Mouse (Mus musculus): ENCODE data around the gene Aff3. TPM values are rescaled to one million over a fixed set of nuclear protein-coding genes. Genes with fewer than 3 reads are reported as not detected.
A peak's percentile ranks its signal among the peaks of the same experiment; 100 is the strongest.

Aff3 gene
- polyA plus RNA-seq, 1 experiment from 2014 or later: 9.6 TPM

GRCm38 (mm10) chr1:38418181-38419032, 246.3 kb downstream of the Aff3 start:
- peak overlapping the region; percentile 68 for H3K27ac ChIP-seq (ENCODE audit: low read length)
- 61% methylated on average over 12 of the region's 12 CpGs for WGBS
- H3K4me2 ChIP-seq (ENCODE audit: low read length): no peak overlapping the region
- H3K27me3 ChIP-seq (ENCODE audit: control insufficient read depth, insufficient read depth, low read depth, low read length): no peaks in the 10 kb centered on the region
- H3K4me1 ChIP-seq (ENCODE audit: control insufficient read depth, insufficient read depth, low read length): peaks cover 16% of the 10 kb centered on the region
- no peak for ATAC-seq
- H3K36me3 ChIP-seq (ENCODE audit: control insufficient read depth, insufficient read depth, low read length): no peaks in the 10 kb centered on the region
- no peak overlapping the region for H3K4me3 ChIP-seq (ENCODE audit: low read depth, low read length)
- no peaks in the 10 kb centered on the region for H3K9me3 ChIP-seq (replicated peaks; ENCODE audit: control insufficient read depth, low read length, poor library complexity, severe bottlenecking)
- H3K9ac ChIP-seq (ENCODE audit: low read depth, low read length): no peak overlapping the region

GRCm38 (mm10) chr1:38417196-38417595, 247.6 kb downstream of the Aff3 start:
- no peak for ATAC-seq
- 33% methylated on average over 12 of the region's 12 CpGs for WGBS
- no peak overlapping the region for H3K4me3 ChIP-seq (ENCODE audit: low read depth, low read length)
- H3K4me2 ChIP-seq (ENCODE audit: low read length): 0 out of 2 replicates have a peak overlapping the region, but pooled peaks have one; percentile 3
- H3K36me3 ChIP-seq (ENCODE audit: control insufficient read depth, insufficient read depth, low read length): no peaks in the 10 kb centered on the region
- H3K9me3 ChIP-seq (replicated peaks; ENCODE audit: control insufficient read depth, low read length, poor library complexity, severe bottlenecking): no peaks in the 10 kb centered on the region
- no peak overlapping the region; the same call in 1 of the 2 replicates for H3K27ac ChIP-seq (ENCODE audit: low read length)
- no peak overlapping the region for H3K9ac ChIP-seq (ENCODE audit: low read depth, low read length)
- H3K27me3 ChIP-seq (ENCODE audit: control insufficient read depth, insufficient read depth, low read depth, low read length): no peaks in the 10 kb centered on the region
- H3K4me1 ChIP-seq (ENCODE audit: control insufficient read depth, insufficient read depth, low read length): peaks cover 16% of the 10 kb centered on the region

- Histone ChIP-seq H3K9ac (ENCODE audit: low read depth, low read length) (no peak overlapping the region), H3K4me1 (ENCODE audit: control insufficient read depth, insufficient read depth, low read length) (peaks cover 27% of the 10 kb centered on the region), H3K27ac (ENCODE audit: low read length) (no peak overlapping the region), H3K36me3 (ENCODE audit: control insufficient read depth, insufficient read depth, low read length) (no peaks in the 10 kb centered on the region), H3K9me3 (replicated peaks; ENCODE audit: control insufficient read depth, low read length, poor library complexity, severe bottlenecking) (no peaks in the 10 kb centered on the region), H3K4me3 (ENCODE audit: low read depth, low read length) (no peak overlapping the region), H3K27me3 (ENCODE audit: control insufficient read depth, insufficient read depth, low read depth, low read length) (no peaks in the 10 kb centered on the region), H3K4me2 (ENCODE audit: low read length) (no peak overlapping the region)
- 90% methylated on average over 6 of the region's 6 CpGs for WGBS
- no peak for ATAC-seq
Observed at GRCm38 (mm10) chr1:38415511-38415910, 249.2 kb downstream of the Aff3 start.

- H3K4me2 ChIP-seq (ENCODE audit: low read length): no peak overlapping the region
- H3K9me3 ChIP-seq (replicated peaks; ENCODE audit: control insufficient read depth, low read length, poor library complexity, severe bottlenecking): no peaks in the 10 kb centered on the region
- peaks cover 21% of the 10 kb centered on the region for H3K4me1 ChIP-seq (ENCODE audit: control insufficient read depth, insufficient read depth, low read length)
- H3K36me3 ChIP-seq (ENCODE audit: control insufficient read depth, insufficient read depth, low read length): no peaks in the 10 kb centered on the region
- no peak overlapping the region for H3K4me3 ChIP-seq (ENCODE audit: low read depth, low read length)
- H3K27ac ChIP-seq (ENCODE audit: low read length): peak overlapping the region; percentile 77
- H3K9ac ChIP-seq (ENCODE audit: low read depth, low read length): no peak overlapping the region
- WGBS: 58% methylated on average over 4 of the region's 4 CpGs
- ATAC-seq: peak; percentile 62
- H3K27me3 ChIP-seq (ENCODE audit: control insufficient read depth, insufficient read depth, low read depth, low read length): no peaks in the 10 kb centered on the region
Observed at GRCm38 (mm10) chr1:38411106-38411505, 253.6 kb downstream of the Aff3 start.

- Histone ChIP-seq H3K9ac (ENCODE audit: low read depth, low read length) (no peak overlapping the region), H3K4me2 (ENCODE audit: low read length) (peak overlapping the region; percentile 21)
- WGBS: 3% methylated on average over 4 of the region's 4 CpGs
Observed at GRCm38 (mm10) chr1:38410457-38410856, 254.3 kb downstream of the Aff3 start.

GRCm38 (mm10) chr1:38408241-38408640, 256.5 kb downstream of the Aff3 start:
- WGBS: 71% methylated on average over 3 of the region's 3 CpGs
- Histone ChIP-seq H3K27me3 (ENCODE audit: control insufficient read depth, insufficient read depth, low read depth, low read length) (no peaks in the 10 kb centered on the region), H3K9me3 (replicated peaks; ENCODE audit: control insufficient read depth, low read length, poor library complexity, severe bottlenecking) (no peaks in the 10 kb centered on the region), H3K9ac (ENCODE audit: low read depth, low read length) (no peak overlapping the region), H3K4me3 (ENCODE audit: low read depth, low read length) (no peak overlapping the region), H3K36me3 (ENCODE audit: control insufficient read depth, insufficient read depth, low read length) (no peaks in the 10 kb centered on the region), H3K4me2 (ENCODE audit: low read length) (no peak overlapping the region), H3K27ac (ENCODE audit: low read length) (no peak overlapping the region), H3K4me1 (ENCODE audit: control insufficient read depth, insufficient read depth, low read length) (peaks cover 21% of the 10 kb centered on the region)
- ATAC-seq: no peak

More at GRCm38 (mm10) chr1:38410457-38410856, 254.3 kb downstream of the Aff3 start:
- peak; percentile 85 for ATAC-seq
- Histone ChIP-seq H3K36me3 (ENCODE audit: control insufficient read depth, insufficient read depth, low read length) (no peaks in the 10 kb centered on the region), H3K27me3 (ENCODE audit: control insufficient read depth, insufficient read depth, low read depth, low read length) (no peaks in the 10 kb centered on the region), H3K4me3 (ENCODE audit: low read depth, low read length) (no peak overlapping the region), H3K9me3 (replicated peaks; ENCODE audit: control insufficient read depth, low read length, poor library complexity, severe bottlenecking) (no peaks in the 10 kb centered on the region), H3K4me1 (ENCODE audit: control insufficient read depth, insufficient read depth, low read length) (peaks cover 21% of the 10 kb centered on the region), H3K27ac (ENCODE audit: low read length) (peak overlapping the region; percentile 77)

- Histone ChIP-seq H3K27me3 (ENCODE audit: control insufficient read depth, insufficient read depth, low read depth, low read length) (no peaks in the 10 kb centered on the region), H3K9ac (ENCODE audit: low read depth, low read length) (no peak overlapping the region), H3K4me1 (ENCODE audit: control insufficient read depth, insufficient read depth, low read length) (peaks cover 4% of the 10 kb centered on the region), H3K4me3 (ENCODE audit: low read depth, low read length) (no peak overlapping the region), H3K9me3 (replicated peaks; ENCODE audit: control insufficient read depth, low read length, poor library complexity, severe bottlenecking) (no peaks in the 10 kb centered on the region), H3K27ac (ENCODE audit: low read length) (no peak overlapping the region), H3K4me2 (ENCODE audit: low read length) (no peak overlapping the region), H3K36me3 (ENCODE audit: control insufficient read depth, insufficient read depth, low read length) (no peaks in the 10 kb centered on the region)
- 97% methylated on average over 5 of the region's 5 CpGs for WGBS
- no peak for ATAC-seq
Observed at GRCm38 (mm10) chr1:38403781-38404180, 261.0 kb downstream of the Aff3 start.

GRCm38 (mm10) chr1:38401856-38402255, 262.9 kb downstream of the Aff3 start:
- Histone ChIP-seq H3K27ac (ENCODE audit: low read length) (no peak overlapping the region), H3K36me3 (ENCODE audit: control insufficient read depth, insufficient read depth, low read length) (no peaks in the 10 kb centered on the region)
- 54% methylated on average over 4 of the region's 4 CpGs for WGBS

GRCm38 (mm10) chr1:38399269-38399668, 265.5 kb downstream of the Aff3 start:
- Histone ChIP-seq H3K9ac (ENCODE audit: low read depth, low read length) (no peak overlapping the region), H3K36me3 (ENCODE audit: control insufficient read depth, insufficient read depth, low read length) (no peaks in the 10 kb centered on the region), H3K4me1 (ENCODE audit: control insufficient read depth, insufficient read depth, low read length) (peaks cover 22% of the 10 kb centered on the region), H3K4me3 (ENCODE audit: low read depth, low read length) (no peak overlapping the region), H3K27me3 (ENCODE audit: control insufficient read depth, insufficient read depth, low read depth, low read length) (no peaks in the 10 kb centered on the region), H3K27ac (ENCODE audit: low read length) (no peak overlapping the region), H3K9me3 (replicated peaks; ENCODE audit: control insufficient read depth, low read length, poor library complexity, severe bottlenecking) (no peaks in the 10 kb centered on the region), H3K4me2 (ENCODE audit: low read length) (no peak overlapping the region)
- ATAC-seq: no peak
- WGBS: 95% methylated on average over 10 of the region's 10 CpGs

More at GRCm38 (mm10) chr1:38401856-38402255, 262.9 kb downstream of the Aff3 start:
- H3K9me3 ChIP-seq (replicated peaks; ENCODE audit: control insufficient read depth, low read length, poor library complexity, severe bottlenecking): no peaks in the 10 kb centered on the region
- peaks cover 14% of the 10 kb centered on the region for H3K4me1 ChIP-seq (ENCODE audit: control insufficient read depth, insufficient read depth, low read length)
- ATAC-seq: no peak
- no peak overlapping the region for H3K4me2 ChIP-seq (ENCODE audit: low read length)
- no peaks in the 10 kb centered on the region for H3K27me3 ChIP-seq (ENCODE audit: control insufficient read depth, insufficient read depth, low read depth, low read length)
- no peak overlapping the region for H3K4me3 ChIP-seq (ENCODE audit: low read depth, low read length)
- no peak overlapping the region for H3K9ac ChIP-seq (ENCODE audit: low read depth, low read length)

Measured in midbrain, embryonic 16.5 days (tissue).